Mouse (Mus musculus) adrenal gland, adult (tissue): Measurements from ENCODE around the gene Cnn1.
A peak's percentile ranks its signal among the peaks of the same experiment; 100 is the strongest.

Source experiments
- DNase-seq, 2 experiments: peaks; one replicate each; pipeline ENCODE4 v3.0.0; 2022 to 2023; ENCODE audit warnings: low spot score in 1 of 2; ENCODE audit not compliant: inconsistent age in 2 of 2

Gene Cnn1

DNA sequence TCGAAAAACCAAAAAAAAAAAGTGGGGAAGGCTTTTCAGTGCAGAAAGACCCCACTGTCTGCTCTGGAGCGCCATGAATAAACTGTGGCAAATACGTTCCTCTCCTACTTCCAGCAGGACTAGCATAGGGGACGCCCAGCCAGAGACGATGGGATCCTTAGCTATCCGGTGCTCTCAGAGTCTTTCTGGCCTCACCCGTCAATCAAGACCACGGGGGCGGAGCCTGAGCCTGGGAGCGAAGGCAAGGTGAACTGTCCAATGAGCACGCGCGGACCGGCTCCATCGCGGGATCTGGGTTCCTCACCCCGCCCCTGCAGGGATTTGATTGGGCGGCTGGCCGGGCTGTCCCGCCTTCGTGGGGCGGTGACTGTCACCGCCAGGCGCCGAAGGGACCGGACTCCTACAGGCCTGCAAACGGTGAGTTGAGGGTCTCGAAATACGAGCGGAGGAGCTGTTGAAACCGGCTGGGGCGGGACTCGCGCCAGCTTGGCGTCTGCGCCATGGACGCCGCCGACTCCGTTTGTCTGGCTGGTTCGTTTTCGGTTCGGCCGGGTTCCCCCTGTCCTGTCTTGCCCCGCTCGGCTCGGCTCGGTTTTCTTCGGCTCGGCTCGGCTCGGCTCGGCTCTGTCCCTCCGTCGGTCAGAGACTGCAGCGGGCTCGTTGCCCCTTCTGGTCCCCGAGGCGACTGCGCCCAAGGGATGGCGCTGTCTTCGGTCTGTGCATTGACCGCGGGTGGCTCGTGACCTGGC, 57.7 kb downstream of the Cnn1 start, which contains the start of gene Pigyl:
Gene Pigyl (plus strand): TSS at position 350 of the 749 bp plus-strand sequence.
- DNase-seq = peak; percentile 99

GRCm38 (mm10) chr9:22157516-22158265, 58.7 kb downstream of the Cnn1 start:
- peak in 1 of 2 experiments; percentile 36 for DNase-seq
